Mouse (Mus musculus) hindlimb bud, embryonic 11.5 days (tissue): ENCODE measurements around the gene Krtap5-5.
A peak's percentile ranks its signal among the peaks of the same experiment; 100 is the strongest.
"Not testable (repeated sequence)": the region's sequence is repeated elsewhere in the genome, so short reads cannot be mapped to it uniquely, and the experiment has no call there.

Experiments used
- DNase-seq: peaks from one replicate; pipeline ENCODE4 v3.0.0-alpha.2; 2012; ENCODE audit warnings: low read depth, low spot score; ENCODE audit errors: extremely low spot score

Gene Krtap5-5

DNA sequence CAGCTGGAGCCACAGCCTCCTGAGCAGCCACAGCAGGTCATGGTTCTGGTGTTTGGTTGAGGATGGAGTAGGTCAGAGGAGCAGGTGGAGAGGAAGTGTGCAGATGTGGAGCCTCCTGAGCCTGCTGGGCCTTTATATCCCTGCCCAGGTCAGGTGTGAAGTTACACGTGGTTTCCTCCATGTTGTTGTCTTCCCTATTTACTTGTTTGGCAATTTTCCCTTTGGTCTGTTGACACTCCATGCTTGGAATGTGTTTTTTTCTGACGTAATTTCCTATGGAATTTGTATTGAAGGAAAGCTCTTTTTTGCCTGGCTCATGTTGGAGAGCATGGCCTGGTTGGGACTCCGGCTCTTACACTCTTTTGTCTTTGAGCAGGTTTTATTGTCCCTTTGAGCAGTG, at the start of gene Krtap5-5:
Gene Krtap5-5 (minus strand): TSS at position 101 of the 400 bp plus-strand sequence.
- DNase-seq: not testable (repeated sequence)

DNA sequence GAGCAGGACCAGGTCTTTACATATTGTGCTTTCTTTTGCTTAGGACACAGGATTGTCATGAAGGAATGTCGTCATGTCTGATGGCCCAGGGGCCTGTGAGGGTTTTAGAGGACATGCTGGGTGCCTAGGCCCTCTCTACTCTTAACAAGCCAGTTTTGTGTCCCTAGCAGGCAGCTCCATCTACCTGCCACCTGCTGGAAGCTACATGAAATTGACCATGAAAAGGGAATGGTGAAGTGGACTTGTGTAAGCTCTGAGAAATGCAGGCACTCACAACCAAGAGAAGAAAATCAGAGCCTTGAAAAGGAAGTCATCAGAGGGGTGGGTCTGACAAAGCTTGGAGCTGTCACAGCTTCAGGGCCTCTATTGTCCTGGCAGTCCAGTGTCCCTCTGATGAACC, 49.5 kb upstream of the Krtap5-5 start:
- not testable (repeated sequence) for DNase-seq

DNA sequence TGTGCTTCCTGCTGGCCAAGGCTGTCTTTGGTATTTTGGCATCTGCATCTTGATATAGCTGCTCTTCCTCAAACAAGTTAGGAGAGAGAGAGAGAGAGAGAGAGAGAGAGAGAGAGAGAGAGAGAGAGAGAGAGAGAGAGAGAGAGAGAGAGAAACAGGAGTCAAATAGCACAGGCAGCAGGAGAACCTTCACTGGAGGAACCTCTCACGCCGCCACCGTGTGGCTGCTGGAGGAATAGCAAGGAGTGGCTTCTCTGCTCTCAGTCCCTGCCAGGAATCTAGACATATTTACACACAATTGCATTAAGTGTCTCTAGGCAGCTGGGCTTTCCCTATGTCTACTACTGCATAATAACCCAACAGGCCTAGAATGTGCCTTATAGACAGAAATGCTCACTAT, 48.4 kb upstream of the Krtap5-5 start:
- DNase-seq: not testable (repeated sequence)

DNA sequence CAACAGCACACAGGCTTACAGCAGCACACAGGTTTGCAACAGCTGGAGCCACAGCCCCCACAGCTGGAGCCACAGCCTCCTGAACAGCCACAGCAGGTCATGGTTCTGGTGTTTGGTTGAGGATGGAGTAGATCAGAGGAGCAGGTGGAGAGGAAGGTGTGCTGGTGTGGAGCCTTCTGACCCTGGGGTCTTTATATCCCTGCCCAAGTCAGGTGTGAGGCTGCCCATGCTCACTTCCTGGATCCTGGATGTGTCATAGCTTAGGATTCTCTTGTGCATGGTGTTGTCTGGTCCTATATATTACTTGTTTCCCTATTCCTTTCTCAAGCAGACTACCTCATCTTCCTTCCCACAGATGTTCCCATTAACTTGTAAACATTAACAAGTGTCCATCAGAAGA, 44.5 kb upstream of the Krtap5-5 start, which contains the start of gene Gm4559:
Gene Gm4559 (minus strand): TSS at position 101 of the 400 bp plus-strand sequence.
- DNase-seq: not testable (repeated sequence)

DNA sequence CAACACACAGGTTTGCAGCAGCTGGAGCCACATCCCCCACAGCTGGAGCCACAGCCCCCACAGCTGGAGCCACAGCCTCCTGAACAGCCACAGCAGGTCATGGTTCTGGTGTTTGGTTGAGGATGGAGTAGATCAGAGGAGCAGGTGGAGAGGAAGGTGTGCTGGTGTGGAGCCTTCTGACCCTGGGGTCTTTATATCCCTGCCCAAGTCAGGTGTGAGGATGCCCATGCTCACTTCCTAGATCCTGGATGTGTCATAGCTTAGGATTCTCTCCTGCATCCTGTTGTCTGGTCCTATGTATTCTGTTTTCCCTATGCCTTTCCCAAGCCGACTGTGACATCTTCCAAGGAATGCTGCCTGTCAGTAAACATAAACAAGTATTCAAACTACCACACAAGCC, 28.5 kb upstream of the Krtap5-5 start, which contains the start of gene Gm2431:
Gene Gm2431 (minus strand): TSS at position 101 of the 400 bp plus-strand sequence.
- not testable (repeated sequence) for DNase-seq

DNA sequence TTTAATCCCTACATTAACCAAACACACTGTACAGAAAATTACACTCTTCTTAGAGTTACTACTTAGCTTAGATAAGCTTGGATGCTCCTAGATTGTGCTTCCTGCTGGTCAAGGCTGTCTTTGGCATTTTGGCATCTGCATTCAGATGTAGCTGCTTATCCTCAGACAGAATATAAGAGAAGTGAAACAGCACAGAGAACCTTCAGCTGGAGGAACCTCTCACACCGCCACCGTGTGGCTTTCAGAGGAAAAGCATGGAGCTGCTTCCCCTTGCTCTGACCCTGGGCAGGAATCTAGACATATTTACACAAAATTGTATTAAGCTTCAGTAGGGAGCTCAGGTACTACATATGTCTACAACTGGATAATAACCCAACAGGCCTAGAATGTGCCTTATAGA, 25.7 kb upstream of the Krtap5-5 start:
- DNase-seq: no peak

DNA sequence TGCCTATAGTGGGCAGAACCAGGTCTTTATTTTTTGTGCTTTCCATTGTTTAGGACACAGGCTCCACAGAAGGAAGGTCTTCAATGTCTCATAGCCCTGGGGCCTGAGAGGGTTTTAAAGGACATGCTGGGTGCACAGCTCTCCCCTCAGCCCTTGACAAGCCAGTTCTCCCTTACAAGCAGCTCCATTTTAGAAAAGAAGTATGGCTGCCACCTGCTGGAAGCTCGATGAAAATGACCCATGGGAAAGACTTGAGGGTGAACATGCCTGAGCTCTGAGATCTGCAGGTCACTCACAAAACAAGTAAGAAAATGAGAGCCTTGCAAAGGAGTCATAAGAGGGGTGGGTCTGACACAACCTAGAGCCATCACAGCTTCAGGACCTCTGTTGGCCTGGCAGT, 20.1 kb upstream of the Krtap5-5 start:
- peak; percentile 12 for DNase-seq

DNA sequence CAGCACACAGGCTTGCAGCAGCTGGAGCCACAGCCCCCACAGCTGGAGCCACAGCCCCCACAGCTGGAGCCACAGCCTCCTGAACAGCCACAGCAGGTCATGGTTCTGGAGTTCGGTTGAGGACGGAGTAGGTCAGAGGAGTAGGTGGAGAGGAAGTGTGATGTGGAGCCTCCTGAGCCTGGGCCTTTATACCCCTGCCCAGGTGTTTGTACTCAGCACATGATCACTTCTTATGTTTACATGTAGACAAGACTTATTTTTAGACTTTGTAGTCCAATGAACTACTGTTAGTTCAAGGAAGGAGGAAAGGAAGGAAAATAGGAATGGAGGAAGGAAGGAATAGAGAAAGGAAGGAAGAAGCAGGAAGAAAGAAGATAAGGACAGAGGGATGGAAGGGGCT, 11.2 kb upstream of the Krtap5-5 start, which contains the start of gene Gm40460:
Gene Gm40460 (minus strand): TSS at position 101 of the 400 bp plus-strand sequence.
- DNase-seq: no peak

DNA sequence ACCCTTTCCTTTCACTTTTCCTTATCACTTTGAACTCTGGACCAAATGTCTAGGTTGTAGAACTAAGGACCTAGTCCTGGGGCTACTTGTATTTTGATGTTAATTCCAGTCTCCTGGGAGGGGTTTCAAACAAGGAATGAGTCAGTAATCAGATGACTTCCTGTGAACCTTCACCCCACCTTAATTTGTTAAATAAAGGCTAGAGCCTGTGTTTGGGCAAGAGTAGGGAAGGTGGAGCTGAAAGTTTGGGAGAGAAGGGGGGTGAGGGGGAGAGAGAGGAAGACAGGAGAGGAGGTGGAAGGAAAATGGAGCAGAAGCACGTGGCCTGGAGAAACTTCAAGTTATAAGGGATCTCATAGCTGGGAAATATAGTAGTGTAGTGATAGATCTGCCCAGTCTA, 1.8 kb upstream of the Krtap5-5 start:
- no peak for DNase-seq

DNA sequence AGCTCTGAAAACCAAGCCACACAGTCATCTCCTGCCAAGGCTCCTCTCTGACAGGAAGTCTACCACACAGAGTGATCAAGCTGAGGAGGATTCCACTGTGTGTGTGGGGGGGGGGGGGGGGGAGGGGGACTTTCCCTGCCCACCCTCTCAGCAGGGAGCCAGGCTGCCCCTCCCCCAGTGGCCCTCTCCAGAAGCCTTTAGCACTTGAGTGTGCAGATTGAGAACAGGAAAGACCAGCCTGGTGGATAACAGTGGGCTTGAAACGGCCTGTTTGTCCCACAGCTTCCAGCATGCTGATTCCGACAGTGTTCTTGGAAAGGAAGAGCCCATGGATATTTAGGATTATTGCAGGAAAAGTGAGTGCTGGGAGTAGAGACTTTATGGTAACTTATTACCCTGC, 5.3 kb downstream of the Krtap5-5 start:
- no peak for DNase-seq

DNA sequence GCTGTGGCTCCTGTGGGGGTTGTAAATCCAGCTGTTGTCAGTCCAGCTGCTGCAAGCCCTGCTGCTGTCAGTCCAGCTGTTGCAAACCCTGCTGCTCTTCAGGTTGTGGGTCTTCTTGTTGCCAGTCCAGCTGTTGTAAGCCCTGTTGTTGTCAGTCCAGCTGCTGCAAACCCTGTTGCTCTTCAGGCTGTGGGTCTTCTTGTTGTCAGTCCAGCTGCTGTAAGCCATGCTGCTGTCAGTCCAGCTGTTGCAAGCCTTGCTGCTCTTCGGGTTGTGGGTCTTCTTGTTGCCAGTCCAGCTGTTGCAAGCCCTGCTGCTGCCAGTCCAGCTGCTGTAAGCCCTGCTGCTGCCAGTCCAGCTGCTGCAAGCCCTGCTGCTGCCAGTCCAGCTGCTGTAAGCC, 17.6 kb downstream of the Krtap5-5 start:
- DNase-seq: not testable (repeated sequence)

DNA sequence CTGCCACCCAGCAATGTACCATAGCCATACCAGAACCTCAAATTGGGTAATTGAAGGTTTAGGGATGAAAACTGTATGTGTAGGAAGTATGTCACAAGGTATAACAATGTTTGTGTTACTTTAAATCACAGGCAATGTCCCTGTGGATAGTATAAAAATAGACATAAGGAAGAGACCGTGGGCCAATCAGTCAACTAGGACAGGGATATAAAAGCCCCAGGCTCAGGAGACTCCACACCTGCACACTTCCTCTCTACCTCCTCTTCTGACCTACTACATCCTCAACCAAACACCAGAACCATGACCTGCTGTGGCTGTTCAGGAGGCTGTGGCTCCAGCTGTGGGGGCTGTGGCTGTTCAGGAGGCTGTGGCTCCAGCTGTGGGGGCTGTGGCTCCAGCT, 18.2 kb downstream of the Krtap5-5 start, which contains the start of gene Gm7579:
Gene Gm7579 (plus strand): TSS at position 301 of the 400 bp plus-strand sequence.
- no peak for DNase-seq

DNA sequence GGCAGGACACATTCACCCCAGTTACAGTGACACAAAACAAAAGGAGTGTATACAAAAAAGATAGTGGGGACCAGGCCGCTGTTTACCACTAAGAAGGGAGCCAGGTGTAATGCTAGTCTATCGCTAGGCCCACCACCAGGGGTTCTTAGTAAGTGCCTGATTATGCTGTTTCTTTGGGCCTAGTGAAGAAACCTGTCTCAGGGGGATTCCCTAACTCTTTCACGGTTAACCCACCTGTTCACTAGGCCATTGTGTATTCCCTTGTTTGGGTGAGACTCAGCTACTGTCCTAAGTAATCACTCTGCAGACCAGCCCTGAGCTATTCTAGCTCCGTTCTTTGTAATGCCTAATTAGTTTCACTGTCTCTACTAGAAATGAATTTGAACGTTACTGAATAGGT, 22.9 kb downstream of the Krtap5-5 start:
- not testable (repeated sequence) for DNase-seq

DNA sequence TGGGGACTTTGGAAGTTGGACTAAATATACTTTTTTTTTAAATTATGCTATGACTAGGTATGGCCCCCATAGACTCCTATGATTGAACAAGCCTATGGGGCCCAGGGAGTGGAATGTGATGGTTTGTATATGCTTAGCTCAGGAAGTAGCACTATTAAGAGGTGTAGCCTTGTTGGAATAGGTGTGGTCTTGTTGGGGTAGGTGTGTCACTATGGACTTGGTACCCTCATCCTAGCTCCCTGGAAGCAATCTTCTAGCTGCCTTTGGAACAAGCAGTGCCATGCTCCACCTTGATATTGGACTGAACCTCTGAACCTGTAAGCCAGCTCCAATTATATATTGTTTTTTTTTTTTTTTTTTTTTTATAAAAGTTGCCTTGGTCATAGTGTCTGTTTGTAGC, 24.3 kb downstream of the Krtap5-5 start:
- no peak for DNase-seq

DNA sequence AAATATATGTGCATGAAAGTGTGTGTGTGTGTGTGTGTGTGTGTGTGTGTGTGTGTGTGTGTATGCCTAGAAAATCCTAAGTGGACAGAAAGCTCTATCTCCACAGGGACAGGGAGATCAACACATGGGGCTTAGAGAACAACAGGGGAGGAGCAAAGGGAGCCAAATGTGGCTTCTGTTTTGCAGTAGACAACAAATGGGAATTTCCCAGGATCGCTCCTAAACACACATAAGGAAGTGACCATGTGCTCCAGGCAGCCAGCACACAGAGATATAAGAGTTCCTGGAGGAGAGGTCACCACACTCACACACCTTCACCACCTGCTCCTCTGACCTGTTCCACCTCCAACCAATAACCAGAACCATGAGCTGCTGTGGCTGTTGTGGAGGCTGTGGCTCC, 28.7 kb downstream of the Krtap5-5 start, which contains the start of gene Krtap5-3:
Gene Krtap5-3 (plus strand): TSS at position 301 of the 400 bp plus-strand sequence.
- no peak for DNase-seq

DNA sequence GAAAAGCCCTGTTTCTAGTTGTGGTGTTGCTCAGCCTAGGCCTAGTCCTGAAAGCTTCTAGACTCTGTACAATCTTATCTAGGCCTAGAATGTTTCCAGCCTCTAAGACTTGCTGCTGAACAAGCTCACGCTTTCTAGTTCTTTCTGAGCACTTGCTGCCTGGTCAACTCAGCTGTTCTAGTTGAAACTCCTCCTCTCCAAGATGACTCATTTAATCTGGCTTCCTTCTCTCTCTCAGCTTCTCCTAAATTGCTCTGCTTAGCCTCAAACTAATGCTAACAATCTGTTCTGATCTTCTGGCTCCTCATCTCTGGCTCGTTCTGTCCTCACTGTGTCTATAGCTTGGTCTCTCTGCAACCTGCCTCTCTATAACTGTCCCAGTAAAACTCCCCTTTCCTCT, 31.0 kb downstream of the Krtap5-5 start:
- no peak for DNase-seq

DNA sequence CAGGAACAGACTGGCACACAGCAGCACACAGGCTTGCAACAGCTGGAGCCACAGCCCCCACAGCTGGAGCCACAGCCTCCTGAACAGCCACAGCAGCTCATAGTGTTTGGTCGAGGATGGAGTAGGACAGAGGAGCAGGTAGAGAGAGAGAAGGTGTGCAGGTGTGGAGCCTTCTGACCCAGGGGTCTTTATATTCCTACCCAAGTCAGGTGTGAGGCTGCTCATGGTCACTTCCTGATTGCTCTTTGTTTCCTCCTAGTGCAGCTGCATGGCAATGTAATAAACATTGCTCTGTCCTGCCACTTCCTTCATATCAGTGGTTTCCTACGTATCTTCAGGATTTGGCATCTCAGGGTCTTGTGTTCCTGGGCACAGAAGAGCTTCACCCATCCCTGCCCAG, 39.5 kb downstream of the Krtap5-5 start, which contains the start of gene Gm10153:
Gene Gm10153 (minus strand): TSS at position 101 of the 400 bp plus-strand sequence.
- no peak for DNase-seq

DNA sequence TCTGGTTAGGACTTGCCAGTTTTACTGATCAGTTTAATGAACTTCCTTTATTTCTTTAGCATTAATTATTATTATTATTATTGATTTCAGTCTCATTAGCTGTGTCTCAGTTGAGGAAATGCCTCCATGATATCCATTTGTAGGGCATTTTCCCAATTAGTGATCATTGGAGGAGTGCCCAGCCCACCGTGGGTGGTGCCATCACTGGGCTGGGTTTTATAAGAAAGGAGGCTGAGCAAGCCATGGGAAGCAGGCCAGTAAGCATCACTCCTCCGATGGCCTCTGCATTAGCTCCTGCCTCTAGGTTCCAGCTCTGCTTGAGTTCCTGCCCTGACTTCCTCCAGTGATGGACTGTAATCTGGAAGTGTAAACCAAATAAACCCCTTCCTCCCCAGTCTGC, 41.6 kb downstream of the Krtap5-5 start:
- DNase-seq: no peak

DNA sequence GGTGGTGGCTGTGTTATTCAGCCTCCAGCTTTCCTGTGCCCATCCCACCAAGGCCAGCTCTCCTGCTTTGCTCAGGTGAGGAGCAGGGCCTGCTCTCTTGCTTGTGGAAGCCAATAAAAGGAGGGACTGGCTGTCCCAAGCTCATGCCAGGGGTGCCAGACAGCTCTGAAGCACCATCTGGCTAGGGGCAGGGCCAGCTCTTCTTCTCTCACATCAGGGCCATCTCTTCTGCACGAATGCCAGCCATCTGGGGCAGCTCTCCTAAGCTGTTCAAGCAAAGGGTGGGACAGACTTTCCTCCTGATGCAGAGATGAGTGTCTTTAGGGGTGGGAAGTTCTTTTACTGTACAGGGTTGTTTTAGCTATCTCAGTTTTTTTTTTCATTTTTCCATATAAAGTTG, 48.8 kb downstream of the Krtap5-5 start:
- DNase-seq: no peak
